Mouse (Mus musculus): ENCODE results near the gene Aig1. TPM values are rescaled to one million over a fixed set of nuclear protein-coding genes. Genes with fewer than 3 reads are reported as not detected.

The Aig1 gene
- polyA plus RNA-seq, 1 experiment from 2014 or later = 45.5 TPM

- TF ChIP-seq CTCF (IDR thresholded peaks at IDR 0.05) (no peak), EP300 (IDR thresholded peaks at IDR 0.05) (no peak)
- Histone ChIP-seq H3K9ac (replicated peaks; ENCODE audit: low read depth) (no peak overlapping the region), H3K4me3 (ENCODE audit: low read depth, low read length) (no peak overlapping the region), H3K4me2 (replicated peaks; ENCODE audit: low read depth, low read length) (no peak overlapping the region), H3K9me3 (ENCODE audit: low read length) (no peaks in the 10 kb centered on the region), H3K4me1 (ENCODE audit: insufficient read depth, low read depth, low read length) (no peaks in the 10 kb centered on the region), H3K27ac (ENCODE audit: low read length) (no peak overlapping the region), H3K36me3 (ENCODE audit: insufficient read depth, low read length) (no peaks in the 10 kb centered on the region), H3K27me3 (replicated peaks; ENCODE audit: insufficient read depth, low read length) (no peaks in the 10 kb centered on the region)
- 88% methylated on average over 18 of the region's 18 CpGs for WGBS
- ATAC-seq = no peak
- DNase-seq (ENCODE audit: low spot score) = no peak
Measured at GRCm38 (mm10) chr10:13739494-13740140, 129.2 kb downstream of the Aig1 start.

GRCm38 (mm10) chr10:13730039-13730748 lies 138.6 kb downstream of the Aig1 start:
- H3K36me3 ChIP-seq (ENCODE audit: insufficient read depth, low read length) = no peaks in the 10 kb centered on the region
- no peak overlapping the region for H3K4me2 ChIP-seq (replicated peaks; ENCODE audit: low read depth, low read length)
- no peak for DNase-seq (ENCODE audit: low spot score)
- no peaks in the 10 kb centered on the region for H3K9me3 ChIP-seq (ENCODE audit: low read length)
- ATAC-seq = no peak
- TF ChIP-seq CTCF (IDR thresholded peaks at IDR 0.05) (no peak), EP300 (IDR thresholded peaks at IDR 0.05) (no peak)
- WGBS = 93% methylated on average over 4 of the region's 4 CpGs
- no peaks in the 10 kb centered on the region for H3K27me3 ChIP-seq (replicated peaks; ENCODE audit: insufficient read depth, low read length)
- no peak overlapping the region for H3K4me3 ChIP-seq (ENCODE audit: low read depth, low read length)
- no peak overlapping the region for H3K9ac ChIP-seq (replicated peaks; ENCODE audit: low read depth)
- no peaks in the 10 kb centered on the region for H3K4me1 ChIP-seq (ENCODE audit: insufficient read depth, low read depth, low read length)
- no peak overlapping the region for H3K27ac ChIP-seq (ENCODE audit: low read length)

- H3K9me3 ChIP-seq (ENCODE audit: low read length) = no peaks in the 10 kb centered on the region
- H3K36me3 ChIP-seq (ENCODE audit: insufficient read depth, low read length) = no peaks in the 10 kb centered on the region
- 76% methylated on average over 6 of the region's 6 CpGs for WGBS
- no peak overlapping the region for H3K4me2 ChIP-seq (replicated peaks; ENCODE audit: low read depth, low read length)
- H3K4me1 ChIP-seq (ENCODE audit: insufficient read depth, low read depth, low read length) = no peaks in the 10 kb centered on the region
- ATAC-seq (no peak), DNase-seq (ENCODE audit: low spot score) (no peak)
- H3K27ac ChIP-seq (ENCODE audit: low read length) = no peak overlapping the region
- TF ChIP-seq CTCF (IDR thresholded peaks at IDR 0.05) = no peak
- TF ChIP-seq EP300 (IDR thresholded peaks at IDR 0.05) = no peak
- H3K4me3 ChIP-seq (ENCODE audit: low read depth, low read length) = no peak overlapping the region
- H3K27me3 ChIP-seq (replicated peaks; ENCODE audit: insufficient read depth, low read length) = no peaks in the 10 kb centered on the region
- no peak overlapping the region for H3K9ac ChIP-seq (replicated peaks; ENCODE audit: low read depth)
Measured at GRCm38 (mm10) chr10:13727676-13728075, 141.1 kb downstream of the Aig1 start.

GRCm38 (mm10) chr10:13726206-13726605 lies 142.6 kb downstream of the Aig1 start:
- Histone ChIP-seq H3K27me3 (replicated peaks; ENCODE audit: insufficient read depth, low read length) (no peaks in the 10 kb centered on the region), H3K9ac (replicated peaks; ENCODE audit: low read depth) (no peak overlapping the region), H3K9me3 (ENCODE audit: low read length) (no peaks in the 10 kb centered on the region), H3K27ac (ENCODE audit: low read length) (no peak overlapping the region), H3K4me3 (ENCODE audit: low read depth, low read length) (no peak overlapping the region), H3K4me1 (ENCODE audit: insufficient read depth, low read depth, low read length) (no peaks in the 10 kb centered on the region), H3K4me2 (replicated peaks; ENCODE audit: low read depth, low read length) (no peak overlapping the region), H3K36me3 (ENCODE audit: insufficient read depth, low read length) (no peaks in the 10 kb centered on the region)
- ATAC-seq (no peak), DNase-seq (ENCODE audit: low spot score) (no peak)
- TF ChIP-seq EP300 (IDR thresholded peaks at IDR 0.05) = no peak
- TF ChIP-seq CTCF (IDR thresholded peaks at IDR 0.05) = no peak
- 97% methylated on average over 2 of the region's 2 CpGs for WGBS

GRCm38 (mm10) chr10:13725276-13725675 lies 143.5 kb downstream of the Aig1 start:
- WGBS = 83% methylated on average over 3 of the region's 3 CpGs

GRCm38 (mm10) chr10:13716132-13716531 lies 152.6 kb downstream of the Aig1 start:
- DNase-seq (ENCODE audit: low spot score) (no peak), ATAC-seq (no peak)
- TF ChIP-seq CTCF (IDR thresholded peaks at IDR 0.05) = no peak
- TF ChIP-seq EP300 (IDR thresholded peaks at IDR 0.05) = no peak
- Histone ChIP-seq H3K9me3 (ENCODE audit: low read length) (no peaks in the 10 kb centered on the region), H3K27ac (ENCODE audit: low read length) (no peak overlapping the region), H3K27me3 (replicated peaks; ENCODE audit: insufficient read depth, low read length) (no peaks in the 10 kb centered on the region), H3K4me1 (ENCODE audit: insufficient read depth, low read depth, low read length) (no peaks in the 10 kb centered on the region), H3K9ac (replicated peaks; ENCODE audit: low read depth) (no peak overlapping the region), H3K4me3 (ENCODE audit: low read depth, low read length) (no peak overlapping the region), H3K4me2 (replicated peaks; ENCODE audit: low read depth, low read length) (no peak overlapping the region), H3K36me3 (ENCODE audit: insufficient read depth, low read length) (no peaks in the 10 kb centered on the region)
- 39% methylated on average over 2 of the region's 2 CpGs for WGBS

More at GRCm38 (mm10) chr10:13725276-13725675, 143.5 kb downstream of the Aig1 start:
- Histone ChIP-seq H3K9ac (replicated peaks; ENCODE audit: low read depth) (no peak overlapping the region), H3K4me2 (replicated peaks; ENCODE audit: low read depth, low read length) (no peak overlapping the region), H3K27ac (ENCODE audit: low read length) (no peak overlapping the region), H3K4me3 (ENCODE audit: low read depth, low read length) (no peak overlapping the region), H3K9me3 (ENCODE audit: low read length) (no peaks in the 10 kb centered on the region), H3K27me3 (replicated peaks; ENCODE audit: insufficient read depth, low read length) (no peaks in the 10 kb centered on the region), H3K36me3 (ENCODE audit: insufficient read depth, low read length) (no peaks in the 10 kb centered on the region), H3K4me1 (ENCODE audit: insufficient read depth, low read depth, low read length) (no peaks in the 10 kb centered on the region)
- ATAC-seq (no peak), DNase-seq (ENCODE audit: low spot score) (no peak)
- TF ChIP-seq EP300 (IDR thresholded peaks at IDR 0.05) (no peak), CTCF (IDR thresholded peaks at IDR 0.05) (no peak)

Data from lung, postnatal 0 days (tissue).